In genomic region chr2:97299704-97300103, GRCm38 (mm10) we compare ENCODE assay signal across 11 mouse cellular contexts.
DNase-seq lines count a peak whose midpoint lies in the region; ATAC-seq lines count a peak whose summit lies in the region.
"Had no signal": no experiment of that assay in that cellular context is flagged by ENCODE, and none has a peak within 500 bp of the region (broad histone marks: within the 10 kb centered on the region; RNA-seq: fewer than 3 reads in every experiment).

No protein-coding gene starts in this region.

- H3K9me3 ChIP-seq in forebrain, embryonic 16.5 days (ENCODE audit: control insufficient read depth, low read length) = no peaks in the 10 kb centered on the region
- H3K9me3 ChIP-seq: heart, embryonic 13.5 days had no signal

- no peaks in the 10 kb centered on the region for H3K36me3 ChIP-seq in forebrain, embryonic 16.5 days (ENCODE audit: control insufficient read depth, insufficient read depth)
- H3K36me3 ChIP-seq: heart, embryonic 13.5 days had no signal

- H3K4me3 ChIP-seq in forebrain, embryonic 16.5 days (replicated peaks; ENCODE audit: low read length) = no peak overlapping the region
- H3K4me3 ChIP-seq: heart, embryonic 13.5 days had no signal

- peak; percentile 9 for DNase-seq in adrenal gland, postnatal 25 days
- no peak for DNase-seq in adrenal gland, postnatal 4 days (ENCODE audit: low spot score in 2 of 2)
- DNase-seq in left cerebral cortex, adult 18-20 months (ENCODE audit: low spot score in 2 of 2) = peak; percentile 31 to 34
- no peak for DNase-seq in left cerebral cortex, adult 11 months (ENCODE audit: low spot score)
- peak; percentile 9 for DNase-seq in right cerebral cortex, postnatal 14 days
- no peak for DNase-seq in urinary bladder, adult 2 months (ENCODE audit: low spot score)
- no peak for DNase-seq in embryo, embryonic 10 days (ENCODE audit: low spot score)
- DNase-seq: kidney, adult 11 months; lung, adult 18-20 months had no signal

- ATAC-seq in forebrain, embryonic 16.5 days = peak; percentile 65

- H3K9ac ChIP-seq in forebrain, embryonic 16.5 days (replicated peaks; ENCODE audit: low read depth, low read length) = no peak overlapping the region
- H3K9ac ChIP-seq: heart, embryonic 13.5 days had no signal

- H3K4me1 ChIP-seq in forebrain, embryonic 16.5 days (replicated peaks; ENCODE audit: control insufficient read depth, insufficient read depth, low read length) = peaks cover 4% of the 10 kb centered on the region; the same call in 1 of the 2 replicates
- H3K4me1 ChIP-seq: heart, embryonic 13.5 days had no signal

- H3K27ac ChIP-seq in forebrain, embryonic 16.5 days (ENCODE audit: low read length) = no peak overlapping the region
- H3K27ac ChIP-seq: heart, embryonic 13.5 days had no signal

- H3K27me3 ChIP-seq in forebrain, embryonic 16.5 days (replicated peaks; ENCODE audit: control insufficient read depth, insufficient read depth, low read length) = no peaks in the 10 kb centered on the region
- H3K27me3 ChIP-seq: heart, embryonic 13.5 days had no signal

- H3K4me2 ChIP-seq in forebrain, embryonic 16.5 days (ENCODE audit: low read length) = no peak overlapping the region
- H3K4me2 ChIP-seq: heart, embryonic 13.5 days had no signal

- WGBS in forebrain, embryonic 16.5 days = 28% methylated on average over 2 of the region's 2 CpGs

Comparison
In these comparisons a context has a peak if more than half of its experiments do, and no peak if none do; other contexts are left out.
1. DNase-seq: peak in adrenal gland, postnatal 25 days (single experiment), left cerebral cortex, adult 18-20 months (2 of 2) and right cerebral cortex, postnatal 14 days (single experiment); none in adrenal gland, postnatal 4 days (0 of 2), left cerebral cortex, adult 11 months (single experiment), urinary bladder, adult 2 months (single experiment) and embryo, embryonic 10 days (single experiment).